Mouse (Mus musculus) ES-Bruce4 (cell line): Measurements from ENCODE around the gene Prkaa2. TPM values are rescaled to one million over a fixed set of nuclear protein-coding genes. Genes with fewer than 3 reads are reported as not detected.

Experiments used
- H3K27ac ChIP-seq: 2 replicates; pipeline ENCODE4 v1.5.1; 2012; ENCODE audit warnings: low read length, inconsistent platforms; ENCODE audit not compliant: insufficient read depth
- H3K27me3 ChIP-seq: 2 replicates; pipeline ENCODE4 v1.6.1; 2012; ENCODE audit warnings: mild to moderate bottlenecking, low read length, inconsistent platforms; ENCODE audit not compliant: control insufficient read depth, poor library complexity, insufficient read depth, severe bottlenecking
- H3K36me3 ChIP-seq: 2 replicates; pipeline ENCODE4 v1.6.1; 2012; ENCODE audit warnings: inconsistent platforms, mild to moderate bottlenecking, low read length, moderate library complexity; ENCODE audit not compliant: control insufficient read depth, poor library complexity, insufficient read depth, severe bottlenecking
- H3K4me1 ChIP-seq: one replicate; pipeline ENCODE4 v1.8.1; 2011; ENCODE audit warnings: low read length; ENCODE audit not compliant: control insufficient read depth, insufficient read depth
- H3K4me3 ChIP-seq: 2 replicates; pipeline ENCODE4 v1.5.1; 2011; ENCODE audit warnings: low read depth, mild to moderate bottlenecking, low read length
- H3K9ac ChIP-seq: 2 replicates; pipeline ENCODE4 v1.6.1; 2012; ENCODE audit warnings: low read depth, mild to moderate bottlenecking, inconsistent platforms; ENCODE audit not compliant: poor library complexity, severe bottlenecking
- H3K9me3 ChIP-seq: replicated peaks from 2 replicates; pipeline ENCODE4 v1.6.1; 2012; ENCODE audit warnings: mild to moderate bottlenecking, low read length, inconsistent platforms; ENCODE audit not compliant: control insufficient read depth, poor library complexity, insufficient read depth, severe bottlenecking
- CTCF ChIP-seq: IDR thresholded peaks from one replicate; pipeline ENCODE4 v1.8.1; 2011; ENCODE audit warnings: low read depth, low read length
- EP300 ChIP-seq: IDR thresholded peaks from 2 replicates; pipeline ENCODE4 v1.6.1; 2011; ENCODE audit warnings: low read depth, low read length; ENCODE audit not compliant: insufficient read depth
- POLR2A ChIP-seq: IDR thresholded peaks from one replicate; pipeline ENCODE4 v1.8.1; 2011; ENCODE audit warnings: low read length; ENCODE audit not compliant: insufficient read depth
- polyA plus RNA-seq: library from polyadenylated mRNA; stranded (reverse); fragments of >200 nt; gene quantifications from 2 replicates; pipeline ENCODE4 v1.2.4, GENCODE M21; 2011; ENCODE audit warnings: low read depth; ENCODE audit not compliant: missing spikeins, insufficient read depth, insufficient read length

Gene Prkaa2
- polyA plus RNA-seq, 1 experiment = 14.0 TPM

DNA sequence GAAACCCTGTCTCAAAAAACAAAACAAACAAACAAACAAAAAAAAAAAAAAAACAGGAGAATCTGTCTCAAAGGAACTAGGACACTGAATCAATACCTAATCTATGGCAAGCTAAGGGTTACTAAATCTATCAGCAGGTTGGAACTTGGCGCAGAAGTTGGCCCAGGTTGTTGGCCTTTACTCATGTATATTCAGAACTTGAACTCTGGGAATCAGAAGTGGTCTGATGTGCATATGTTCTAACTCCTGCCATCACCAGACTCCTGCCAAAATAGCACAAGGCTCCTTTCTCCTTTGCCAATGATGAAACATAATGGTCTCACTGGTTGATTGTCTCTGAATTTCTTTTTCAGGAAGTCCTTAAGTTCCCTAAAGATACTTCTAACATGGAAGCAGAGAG is 15.7 kb downstream of the Prkaa2 start:
- H3K4me1 ChIP-seq = no peaks in the 10 kb centered on the region
- H3K36me3 ChIP-seq = no peaks in the 10 kb centered on the region
- no peaks in the 10 kb centered on the region; the same call in 1 of the 2 replicates for H3K9me3 ChIP-seq
- TF ChIP-seq CTCF (no peak), EP300 (no peak), POLR2A (no peak)
- no peak overlapping the region for H3K9ac ChIP-seq
- no peak overlapping the region for H3K27ac ChIP-seq
- H3K4me3 ChIP-seq = no peak overlapping the region
- no peaks in the 10 kb centered on the region for H3K27me3 ChIP-seq

- H3K4me3 ChIP-seq = no peak overlapping the region
- TF ChIP-seq EP300 (no peak), CTCF (no peak), POLR2A (no peak)
- no peaks in the 10 kb centered on the region for H3K27me3 ChIP-seq
- no peak overlapping the region for H3K9ac ChIP-seq
- no peak overlapping the region for H3K27ac ChIP-seq
- H3K36me3 ChIP-seq = peaks cover 2% of the 10 kb centered on the region; the same call in 1 of the 2 replicates
- no peaks in the 10 kb centered on the region for H3K4me1 ChIP-seq
- peaks cover 6% of the 10 kb centered on the region for H3K9me3 ChIP-seq
Observed at GRCm38 (mm10) chr4:105090417-105090816, 19.3 kb downstream of the Prkaa2 start.

DNA sequence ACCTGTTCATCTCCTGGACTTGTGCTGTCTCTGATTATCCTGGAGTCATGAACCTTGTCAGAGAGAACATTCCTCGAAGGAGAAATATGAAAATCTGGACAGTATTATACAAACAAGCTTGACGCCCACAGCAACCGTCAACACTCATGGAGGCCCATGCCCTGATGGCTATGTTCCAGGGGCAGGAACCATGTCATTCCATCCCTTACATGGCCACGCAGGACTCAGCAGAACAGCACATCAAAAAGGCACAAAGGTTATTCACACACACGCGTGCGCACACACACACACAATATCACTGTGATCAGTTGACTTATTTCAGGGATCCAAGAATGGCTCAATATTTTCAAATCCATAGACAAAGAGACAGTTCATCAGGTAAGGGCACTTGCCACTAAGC is 20.3 kb downstream of the Prkaa2 start:
- no peaks in the 10 kb centered on the region for H3K27me3 ChIP-seq
- H3K27ac ChIP-seq = no peak overlapping the region
- no peak for TF ChIP-seq CTCF
- peaks cover 2% of the 10 kb centered on the region; the same call in 1 of the 2 replicates for H3K36me3 ChIP-seq
- peaks cover 6% of the 10 kb centered on the region for H3K9me3 ChIP-seq
- H3K9ac ChIP-seq = no peak overlapping the region
- H3K4me1 ChIP-seq = no peaks in the 10 kb centered on the region
- no peak overlapping the region for H3K4me3 ChIP-seq

GRCm38 (mm10) chr4:105088671-105089070 is 21.0 kb downstream of the Prkaa2 start:
- Histone ChIP-seq H3K27ac (no peak overlapping the region), H3K4me3 (no peak overlapping the region), H3K36me3 (peaks cover 2% of the 10 kb centered on the region; the same call in 1 of the 2 replicates), H3K4me1 (no peaks in the 10 kb centered on the region), H3K9me3 (peaks cover 6% of the 10 kb centered on the region), H3K27me3 (no peaks in the 10 kb centered on the region), H3K9ac (no peak overlapping the region)
- TF ChIP-seq CTCF = no peak
- no peak for TF ChIP-seq EP300
- TF ChIP-seq POLR2A = no peak

DNA sequence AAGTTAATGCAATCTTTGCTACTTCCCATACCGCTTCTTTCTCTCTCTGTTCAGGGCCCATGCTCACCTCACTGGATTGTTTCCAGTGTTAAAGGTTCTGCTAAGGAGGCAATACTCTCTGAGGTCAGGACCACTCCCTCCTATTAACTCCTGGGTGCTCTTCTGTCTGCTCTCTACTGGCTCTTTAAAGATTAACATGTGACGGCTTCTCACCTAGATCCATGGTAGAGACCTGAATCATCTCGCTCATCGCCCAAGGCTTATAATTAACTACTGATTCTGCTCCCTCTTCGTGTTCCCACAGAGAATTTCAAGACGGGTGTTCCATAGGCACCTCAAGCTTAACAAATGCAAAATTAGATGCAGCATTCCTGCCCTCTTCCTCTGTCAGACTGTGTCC is 33.5 kb downstream of the Prkaa2 start:
- no peaks in the 10 kb centered on the region for H3K27me3 ChIP-seq
- H3K4me1 ChIP-seq = no peaks in the 10 kb centered on the region
- H3K36me3 ChIP-seq = no peaks in the 10 kb centered on the region
- no peaks in the 10 kb centered on the region for H3K9me3 ChIP-seq
- no peak overlapping the region for H3K9ac ChIP-seq
- TF ChIP-seq EP300 = no peak
- TF ChIP-seq POLR2A = no peak
- no peak for TF ChIP-seq CTCF
- H3K27ac ChIP-seq = no peak overlapping the region
- no peak overlapping the region for H3K4me3 ChIP-seq

DNA sequence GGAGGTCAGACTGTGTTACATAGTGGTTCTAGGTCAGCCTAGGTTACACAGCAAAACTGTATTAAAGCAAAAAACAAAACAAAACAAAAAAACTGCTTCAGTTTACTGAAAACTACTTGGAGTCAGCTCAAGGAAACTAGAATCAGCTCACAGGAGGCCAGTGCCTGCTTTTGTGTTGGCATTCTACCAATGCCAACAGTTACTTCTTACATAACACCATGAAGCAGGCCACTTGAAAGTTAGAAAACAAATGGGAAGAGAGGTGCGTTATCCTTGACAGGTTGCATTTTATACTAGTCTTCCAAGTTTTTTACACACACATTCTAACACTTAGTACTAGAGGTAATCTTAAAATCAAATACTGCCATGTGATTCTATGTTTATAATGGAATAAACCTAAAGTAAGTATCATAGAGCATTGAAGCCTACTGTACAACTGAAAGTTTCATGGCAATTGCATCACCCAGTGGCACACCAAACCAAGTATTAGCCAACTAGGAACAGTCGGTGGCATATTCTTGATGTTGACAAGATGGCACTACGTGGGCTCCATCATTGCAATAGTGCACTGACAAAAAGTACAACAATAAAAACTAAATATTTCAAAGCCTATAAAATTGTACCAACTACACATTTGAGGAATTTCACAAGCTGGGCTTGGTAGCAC is 37.8 kb downstream of the Prkaa2 start:
- no peaks in the 10 kb centered on the region for H3K9me3 ChIP-seq
- no peaks in the 10 kb centered on the region for H3K4me1 ChIP-seq
- no peak overlapping the region for H3K4me3 ChIP-seq
- H3K9ac ChIP-seq = no peak overlapping the region
- no peak overlapping the region for H3K27ac ChIP-seq
- no peaks in the 10 kb centered on the region for H3K27me3 ChIP-seq
- TF ChIP-seq EP300 (no peak), CTCF (no peak), POLR2A (no peak)
- H3K36me3 ChIP-seq = no peaks in the 10 kb centered on the region
